Mouse (Mus musculus) layer of hippocampus, adult 8-10 months (tissue): ENCODE data around the gene Cop1. TPM values are rescaled to one million over a fixed set of nuclear protein-coding genes. Genes with fewer than 3 reads are reported as not detected.

ENCODE experiments used
- microRNA-seq, 2 experiments: library from miRNA; unstranded; fragments of <30 nt; microRNA quantifications; one replicate each; pipeline ENCODE4 v1.2.0; 2022
- total RNA-seq, 4 experiments: library from RNA; stranded (reverse); gene quantifications; 2 replicates each; pipeline ENCODE4 v1.2.4; 2022

Gene Cop1
- total RNA-seq, 4 experiments from 2014 or later: 102 to 126 (median 112) TPM

Small RNA genes lying within 50 kb of the gene (microRNA-seq; reads per million reads assigned to microRNA genes)
- 485 to 689 reads per million in 2 experiments for gene Mir1843b
